Mouse (Mus musculus): ENCODE measurements around the gene Spaca6. TPM values are rescaled to one million over a fixed set of nuclear protein-coding genes. Genes with fewer than 3 reads are reported as not detected.

Spaca6 gene
- total RNA-seq, 1 experiment, result 16.6 TPM

- H3K4me3 ChIP-seq (ENCODE audit: insufficient read depth in 1 of 2, low read depth in 1 of 2, low read length in 2 of 2, poor library complexity in 1 of 2, severe bottlenecking in 1 of 2), result peak overlapping the region; percentile 87 to 93
- no peak for DNase-seq (ENCODE audit: low read depth, low spot score)
- in situ Hi-C loops (cut with MboI; ENCODE audit: low sequenced_read_pairs in 2 of 2, unreplicated experiment in 2 of 2), result no loop called here
- peak overlapping the region; percentile 63; the same call in 1 of the 2 replicates for H3K9ac ChIP-seq (ENCODE audit: insufficient read depth, low read depth, low read length, poor library complexity, severe bottlenecking)
- no peaks in the 10 kb centered on the region for H3K9me3 ChIP-seq (ENCODE audit: control insufficient read depth, insufficient read depth, low read depth, low read length)
- H3K36me3 ChIP-seq (ENCODE audit: control insufficient read depth, insufficient read depth, low read length, poor library complexity, severe bottlenecking), result peaks cover 2% of the 10 kb centered on the region
- H3K27ac ChIP-seq (ENCODE audit: insufficient read depth, low read depth, low read length, poor library complexity, severe bottlenecking), result peak overlapping the region; percentile 99; the same call in 1 of the 2 replicates
- H3K4me1 ChIP-seq (ENCODE audit: control insufficient read depth in 2 of 2, insufficient read depth in 2 of 2, low read length in 2 of 2, poor library complexity in 1 of 2), result peaks cover under 1 to 15% of the 10 kb centered on the region in 2 experiments
- TF ChIP-seq HCFC1 (IDR thresholded peaks at IDR 0.05; ENCODE audit: borderline replicate concordance, insufficient read depth, low read length) (no peak), CHD2 (IDR thresholded peaks at IDR 0.05; ENCODE audit: low read depth, low read length) (no peak), MAFK (IDR thresholded peaks at IDR 0.05; ENCODE audit: insufficient read depth, low read depth, low read length) (no peak), ZC3H11A (IDR thresholded peaks at IDR 0.05; ENCODE audit: borderline replicate concordance, low read depth, low read length) (no peak), ZNF384 (IDR thresholded peaks at IDR 0.05; ENCODE audit: low read depth, low read length) (no peak)
Observed at GRCm38 (mm10) chr17:17829052-17829785, 2.3 kb downstream of the Spaca6 start.

DNA sequence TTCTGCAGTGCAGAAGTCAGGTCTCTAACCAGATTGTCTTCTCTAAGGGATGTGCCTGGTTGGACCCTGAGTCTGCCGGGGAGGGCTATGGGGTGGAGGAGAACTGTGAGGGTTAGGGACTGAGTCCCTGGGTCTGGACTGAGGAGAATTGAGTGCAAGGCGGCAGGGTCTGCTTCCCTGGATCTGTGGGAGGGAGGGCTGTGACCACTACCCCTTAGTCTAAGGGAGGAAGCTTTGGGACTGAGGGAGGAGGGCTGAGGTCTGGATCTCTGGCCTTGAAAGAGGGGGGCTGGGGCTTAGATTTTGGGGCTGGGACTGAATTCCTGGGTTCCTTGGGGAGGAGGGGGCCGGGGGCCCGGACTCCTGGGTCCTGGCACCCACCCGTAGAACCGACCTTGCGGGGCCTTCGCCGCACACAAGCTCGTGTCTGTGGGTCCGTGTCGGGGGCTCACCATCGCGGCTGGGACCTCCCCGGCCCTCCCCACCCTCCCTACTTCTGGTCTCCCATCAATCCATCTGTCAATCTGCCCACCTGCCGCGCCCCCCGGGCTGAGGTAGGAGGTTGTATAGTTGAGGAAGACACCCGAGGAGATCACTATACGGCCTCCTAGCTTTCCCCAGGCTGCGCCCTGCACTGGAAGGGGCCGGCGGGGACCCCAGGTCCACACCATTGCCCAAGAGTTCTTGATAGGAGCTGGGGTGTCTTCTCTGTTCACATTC lies 3.0 kb downstream of the Spaca6 start:
- Histone ChIP-seq H3K36me3 (ENCODE audit: control insufficient read depth, insufficient read depth, low read length, poor library complexity, severe bottlenecking) (peaks cover 2% of the 10 kb centered on the region), H3K9me3 (ENCODE audit: control insufficient read depth, insufficient read depth, low read depth, low read length) (no peaks in the 10 kb centered on the region), H3K4me3 (ENCODE audit: insufficient read depth in 1 of 2, low read depth in 1 of 2, low read length in 2 of 2, poor library complexity in 1 of 2, severe bottlenecking in 1 of 2) (peak overlapping the region; percentile 87 to 93; a peak in 3 of 4 replicates), H3K9ac (ENCODE audit: insufficient read depth, low read depth, low read length, poor library complexity, severe bottlenecking) (peak overlapping the region; percentile 27), H3K4me1 (ENCODE audit: control insufficient read depth in 2 of 2, insufficient read depth in 2 of 2, low read length in 2 of 2, poor library complexity in 1 of 2) (peaks cover 3 to 15% of the 10 kb centered on the region in 2 experiments), H3K27ac (ENCODE audit: insufficient read depth, low read depth, low read length, poor library complexity, severe bottlenecking) (no peak overlapping the region)
- in situ Hi-C loops (cut with MboI; ENCODE audit: low sequenced_read_pairs in 2 of 2, unreplicated experiment in 2 of 2), result no loop called here
- no peak for TF ChIP-seq ZNF384 (IDR thresholded peaks at IDR 0.05; ENCODE audit: low read depth, low read length)
- TF ChIP-seq CHD2 (IDR thresholded peaks at IDR 0.05; ENCODE audit: low read depth, low read length), result no peak
- TF ChIP-seq ZC3H11A (IDR thresholded peaks at IDR 0.05; ENCODE audit: borderline replicate concordance, low read depth, low read length), result no peak
- TF ChIP-seq HCFC1 (IDR thresholded peaks at IDR 0.05; ENCODE audit: borderline replicate concordance, insufficient read depth, low read length), result no peak
- TF ChIP-seq MAFK (IDR thresholded peaks at IDR 0.05; ENCODE audit: insufficient read depth, low read depth, low read length), result no peak
- DNase-seq (ENCODE audit: low read depth, low spot score), result no peak

DNA sequence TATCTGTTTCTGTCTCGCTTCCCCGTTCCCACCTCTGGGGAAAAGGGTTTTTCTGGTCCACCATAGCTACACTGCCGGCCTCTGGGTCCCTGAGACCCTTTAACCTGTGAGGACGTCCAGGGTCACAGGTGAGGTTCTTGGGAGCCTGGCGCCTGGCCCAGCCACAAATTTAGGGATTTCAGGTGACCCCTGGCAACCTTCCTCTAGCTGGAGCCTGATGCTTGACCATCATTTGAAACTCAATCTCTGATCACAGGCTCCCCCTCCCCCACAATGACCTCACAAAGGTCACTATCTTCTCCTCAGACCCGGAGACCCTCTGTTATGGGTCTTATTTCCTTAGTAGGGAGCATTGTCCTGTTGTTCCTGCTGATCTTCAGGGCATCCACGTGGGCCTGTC lies 3.8 kb downstream of the Spaca6 start:
- Histone ChIP-seq H3K36me3 (ENCODE audit: control insufficient read depth, insufficient read depth, low read length, poor library complexity, severe bottlenecking) (peaks cover 2% of the 10 kb centered on the region), H3K4me1 (ENCODE audit: control insufficient read depth in 2 of 2, insufficient read depth in 2 of 2, low read length in 2 of 2, poor library complexity in 1 of 2) (peaks cover 4 to 15% of the 10 kb centered on the region in 2 experiments), H3K9me3 (ENCODE audit: control insufficient read depth, insufficient read depth, low read depth, low read length) (no peaks in the 10 kb centered on the region), H3K9ac (ENCODE audit: insufficient read depth, low read depth, low read length, poor library complexity, severe bottlenecking) (peak overlapping the region; percentile 27; the same call in 1 of the 2 replicates), H3K4me3 (ENCODE audit: insufficient read depth in 1 of 2, low read depth in 1 of 2, low read length in 2 of 2, poor library complexity in 1 of 2, severe bottlenecking in 1 of 2) (peak overlapping the region in 1 of 2 experiments; percentile 37; a peak in 1 of 4 replicates), H3K27ac (ENCODE audit: insufficient read depth, low read depth, low read length, poor library complexity, severe bottlenecking) (no peak overlapping the region)
- TF ChIP-seq HCFC1 (IDR thresholded peaks at IDR 0.05; ENCODE audit: borderline replicate concordance, insufficient read depth, low read length) (no peak), CHD2 (IDR thresholded peaks at IDR 0.05; ENCODE audit: low read depth, low read length) (no peak), ZNF384 (IDR thresholded peaks at IDR 0.05; ENCODE audit: low read depth, low read length) (no peak), ZC3H11A (IDR thresholded peaks at IDR 0.05; ENCODE audit: borderline replicate concordance, low read depth, low read length) (no peak), MAFK (IDR thresholded peaks at IDR 0.05; ENCODE audit: insufficient read depth, low read depth, low read length) (no peak)
- DNase-seq (ENCODE audit: low read depth, low spot score), result no peak
- in situ Hi-C loops (cut with MboI; ENCODE audit: low sequenced_read_pairs in 2 of 2, unreplicated experiment in 2 of 2), result no loop called here

DNA sequence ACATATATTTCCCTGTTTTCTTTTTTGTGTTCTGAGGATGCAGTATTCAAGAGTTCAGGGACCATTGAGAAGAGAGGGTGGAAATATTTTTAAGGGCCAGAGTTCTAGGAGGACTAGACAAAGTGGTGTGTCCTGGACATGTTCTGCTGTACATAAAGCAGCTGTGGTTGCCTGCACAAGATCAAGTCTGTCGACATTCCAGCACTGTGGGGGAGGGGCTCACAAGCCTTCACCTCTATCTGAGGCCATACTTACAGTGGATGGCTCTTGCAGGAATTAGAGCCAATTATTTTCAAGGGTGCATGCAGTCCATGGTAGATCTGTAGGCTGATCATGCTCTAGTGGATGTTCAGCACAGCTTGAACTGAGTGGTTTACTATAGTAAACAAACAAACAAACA lies 7.9 kb downstream of the Spaca6 start:
- no peak overlapping the region for H3K4me3 ChIP-seq (ENCODE audit: insufficient read depth in 1 of 2, low read depth in 1 of 2, low read length in 2 of 2, poor library complexity in 1 of 2, severe bottlenecking in 1 of 2)
- DNase-seq (ENCODE audit: low read depth, low spot score), result no peak
- H3K36me3 ChIP-seq (ENCODE audit: control insufficient read depth, insufficient read depth, low read length, poor library complexity, severe bottlenecking), result peaks cover 2% of the 10 kb centered on the region
- in situ Hi-C loops (cut with MboI; ENCODE audit: low sequenced_read_pairs in 2 of 2, unreplicated experiment in 2 of 2), result no loop called here
- H3K27ac ChIP-seq (ENCODE audit: insufficient read depth, low read depth, low read length, poor library complexity, severe bottlenecking), result no peak overlapping the region; the same call in 1 of the 2 replicates
- TF ChIP-seq MAFK (IDR thresholded peaks at IDR 0.05; ENCODE audit: insufficient read depth, low read depth, low read length) (no peak), ZNF384 (IDR thresholded peaks at IDR 0.05; ENCODE audit: low read depth, low read length) (no peak), CHD2 (IDR thresholded peaks at IDR 0.05; ENCODE audit: low read depth, low read length) (peak; percentile 31; the same call in 1 of the 2 replicates)
- no peaks in the 10 kb centered on the region for H3K9me3 ChIP-seq (ENCODE audit: control insufficient read depth, insufficient read depth, low read depth, low read length)
- peaks cover 9 to 10% of the 10 kb centered on the region in 2 experiments for H3K4me1 ChIP-seq (ENCODE audit: control insufficient read depth in 2 of 2, insufficient read depth in 2 of 2, low read length in 2 of 2, poor library complexity in 1 of 2)
- H3K9ac ChIP-seq (ENCODE audit: insufficient read depth, low read depth, low read length, poor library complexity, severe bottlenecking), result no peak overlapping the region
